Mouse (Mus musculus) liver, embryonic 14.5 days (tissue): ENCODE results near the gene Cd151.

Experiments used
- CTCF ChIP-seq: IDR thresholded peaks from 2 replicates; pipeline ENCODE4 v1.5.1; 2016; ENCODE audit warnings: antibody characterized with exemption, low read depth, control low read depth
- EP300 ChIP-seq: IDR thresholded peaks from 2 replicates; pipeline ENCODE4 v1.6.1; 2016; ENCODE audit warnings: antibody characterized with exemption, low read depth

DNA sequence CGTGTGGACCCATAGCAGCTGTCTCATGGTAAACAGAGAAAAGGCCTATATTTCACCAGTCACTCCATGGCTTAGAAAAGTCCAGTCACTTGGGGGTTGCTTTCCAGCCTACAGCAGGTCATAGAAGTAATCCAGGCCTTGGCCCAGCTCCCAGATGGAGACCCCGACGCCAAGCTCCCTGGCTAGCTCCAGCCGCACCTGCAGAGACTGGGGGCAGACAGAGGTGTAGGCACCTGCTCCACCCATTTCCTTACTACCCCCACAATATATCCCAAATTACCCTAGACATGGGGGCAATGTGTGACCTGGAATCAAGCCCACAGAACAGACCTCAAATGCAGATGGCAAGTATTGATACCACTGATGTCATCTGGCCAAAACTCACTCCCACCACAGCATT, 28.7 kb downstream of the Cd151 start:
- TF ChIP-seq CTCF: no peak
- no peak for TF ChIP-seq EP300
